Mouse (Mus musculus): ENCODE measurements at regions not wholly inside any gene's neighbourhood (a gene's known extent, or its start where the extent isn't known, plus 50 kb on each side); places are given as distances from the start of the nearest gene placed in this dataset.

DNA sequence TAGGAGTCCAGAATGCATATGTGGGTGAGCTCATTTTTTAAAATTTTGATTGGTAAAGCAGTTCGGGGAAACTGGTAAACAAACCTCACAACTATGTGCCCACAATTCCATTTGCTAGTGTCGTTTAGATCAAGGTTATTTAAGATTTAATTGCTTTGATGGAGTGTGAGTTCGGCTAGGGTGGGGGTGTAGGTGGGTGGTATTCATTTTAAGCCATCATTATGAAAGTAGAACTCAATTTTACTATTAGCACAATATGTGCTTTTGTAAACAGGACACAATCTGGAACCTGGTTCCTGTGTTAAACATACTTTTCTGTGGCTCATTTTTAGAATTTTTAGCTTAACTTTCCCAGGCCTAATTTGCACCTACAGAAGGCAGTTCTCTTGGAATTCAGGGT, 86.5 kb downstream of the Kcna4 start:
- Histone ChIP-seq H3K9me3 (replicated peaks; ENCODE audit: control insufficient read depth, low read length) (no peaks in the 10 kb centered on the region), H3K4me2 (ENCODE audit: low read depth, low read length) (no peak overlapping the region), H3K9ac (replicated peaks; ENCODE audit: low read depth, low read length) (no peak overlapping the region), H3K4me3 (ENCODE audit: low read depth, low read length) (no peak overlapping the region), H3K27ac (ENCODE audit: low read depth) (no peak overlapping the region), H3K27me3 (ENCODE audit: control insufficient read depth, insufficient read depth, low read length) (no peaks in the 10 kb centered on the region), H3K4me1 (ENCODE audit: control insufficient read depth, insufficient read depth) (no peaks in the 10 kb centered on the region), H3K36me3 (replicated peaks; ENCODE audit: control insufficient read depth, insufficient read depth, low read length) (no peaks in the 10 kb centered on the region)
- WGBS: 69% methylated on average over 3 of the region's 3 CpGs
- TF ChIP-seq EP300 (IDR thresholded peaks at IDR 0.05; ENCODE audit: low read depth) (no peak), CTCF (IDR thresholded peaks at IDR 0.05; ENCODE audit: low read depth) (no peak)
- ATAC-seq (ENCODE audit: insufficient read depth, low read depth) (no peak), DNase-seq (ENCODE audit: low spot score) (no peak)

DNA sequence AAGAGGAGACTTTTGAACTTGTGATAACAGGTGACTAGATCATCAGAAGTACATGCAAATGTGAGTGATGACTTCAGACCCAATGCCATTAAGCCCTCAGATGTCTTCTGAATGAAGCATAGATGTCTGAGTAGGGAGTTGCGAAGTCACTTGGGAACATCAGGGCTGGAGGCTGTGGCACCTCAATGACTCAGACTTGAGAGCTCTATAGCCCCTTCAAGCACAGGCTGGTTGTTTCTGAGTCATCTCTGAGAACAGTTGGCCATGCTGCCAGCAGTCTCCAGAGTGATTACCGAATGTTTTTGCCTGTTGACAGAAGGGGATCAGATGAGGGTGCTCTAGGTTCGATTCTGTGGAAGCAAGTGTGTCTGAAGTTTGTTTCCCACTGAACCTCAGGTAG, 102.4 kb downstream of the Kcna4 start:
- H3K4me1 ChIP-seq (ENCODE audit: control insufficient read depth, insufficient read depth): no peaks in the 10 kb centered on the region
- WGBS: 72% methylated on average over 3 of the region's 3 CpGs
- TF ChIP-seq EP300 (IDR thresholded peaks at IDR 0.05; ENCODE audit: low read depth): no peak
- no peak for TF ChIP-seq CTCF (IDR thresholded peaks at IDR 0.05; ENCODE audit: low read depth)

DNA sequence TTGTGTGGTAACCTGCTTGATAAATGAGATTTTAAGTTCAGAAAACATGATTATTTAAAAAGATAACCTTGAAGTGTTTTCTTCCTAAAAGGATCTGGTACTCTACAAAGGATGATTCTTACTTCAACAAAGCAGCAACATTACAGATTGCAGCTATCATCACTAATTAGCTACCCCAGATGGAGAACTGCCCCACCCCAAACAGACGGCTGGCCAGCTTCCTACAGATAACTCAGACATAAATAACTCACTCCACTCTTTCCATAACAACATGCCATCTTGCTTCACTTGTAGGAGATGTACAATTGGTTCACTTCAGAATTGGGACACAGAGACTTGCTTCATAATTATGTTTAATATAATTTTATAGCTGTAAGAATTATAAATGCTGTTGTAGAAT, 110.0 kb downstream of the Kcna4 start:
- Histone ChIP-seq H3K4me1 (ENCODE audit: control insufficient read depth, insufficient read depth) (no peaks in the 10 kb centered on the region), H3K4me3 (ENCODE audit: low read depth, low read length) (no peak overlapping the region), H3K9me3 (replicated peaks; ENCODE audit: control insufficient read depth, low read length) (no peaks in the 10 kb centered on the region), H3K9ac (replicated peaks; ENCODE audit: low read depth, low read length) (no peak overlapping the region), H3K27ac (ENCODE audit: low read depth) (no peak overlapping the region), H3K4me2 (ENCODE audit: low read depth, low read length) (no peak overlapping the region), H3K27me3 (ENCODE audit: control insufficient read depth, insufficient read depth, low read length) (no peaks in the 10 kb centered on the region), H3K36me3 (replicated peaks; ENCODE audit: control insufficient read depth, insufficient read depth, low read length) (no peaks in the 10 kb centered on the region)
- WGBS: 5% methylated on average over 1 of the region's 1 CpGs
- ATAC-seq (ENCODE audit: insufficient read depth, low read depth): peak; percentile 47; the same call in 1 of the 2 replicates
- peak; percentile 7 for DNase-seq (ENCODE audit: low spot score)
- TF ChIP-seq EP300 (IDR thresholded peaks at IDR 0.05; ENCODE audit: low read depth): no peak
- no peak for TF ChIP-seq CTCF (IDR thresholded peaks at IDR 0.05; ENCODE audit: low read depth)

More for the DNA sequence above, 102.4 kb downstream of the Kcna4 start:
- ATAC-seq (ENCODE audit: insufficient read depth, low read depth) (no peak), DNase-seq (ENCODE audit: low spot score) (no peak)
- Histone ChIP-seq H3K9ac (replicated peaks; ENCODE audit: low read depth, low read length) (no peak overlapping the region), H3K27me3 (ENCODE audit: control insufficient read depth, insufficient read depth, low read length) (no peaks in the 10 kb centered on the region), H3K9me3 (replicated peaks; ENCODE audit: control insufficient read depth, low read length) (no peaks in the 10 kb centered on the region), H3K4me2 (ENCODE audit: low read depth, low read length) (no peak overlapping the region), H3K27ac (ENCODE audit: low read depth) (no peak overlapping the region), H3K4me3 (ENCODE audit: low read depth, low read length) (no peak overlapping the region), H3K36me3 (replicated peaks; ENCODE audit: control insufficient read depth, insufficient read depth, low read length) (no peaks in the 10 kb centered on the region)
